Mouse (Mus musculus): ENCODE results near the gene Ttc27.

Ttc27 gene

GRCm38 (mm10) chr17:74753628-74754104 lies 36.1 kb downstream of the Ttc27 start:
- DNase-seq: no peak

- no peak for DNase-seq
Measured at GRCm38 (mm10) chr17:74754369-74755118, 37.0 kb downstream of the Ttc27 start.

DNA sequence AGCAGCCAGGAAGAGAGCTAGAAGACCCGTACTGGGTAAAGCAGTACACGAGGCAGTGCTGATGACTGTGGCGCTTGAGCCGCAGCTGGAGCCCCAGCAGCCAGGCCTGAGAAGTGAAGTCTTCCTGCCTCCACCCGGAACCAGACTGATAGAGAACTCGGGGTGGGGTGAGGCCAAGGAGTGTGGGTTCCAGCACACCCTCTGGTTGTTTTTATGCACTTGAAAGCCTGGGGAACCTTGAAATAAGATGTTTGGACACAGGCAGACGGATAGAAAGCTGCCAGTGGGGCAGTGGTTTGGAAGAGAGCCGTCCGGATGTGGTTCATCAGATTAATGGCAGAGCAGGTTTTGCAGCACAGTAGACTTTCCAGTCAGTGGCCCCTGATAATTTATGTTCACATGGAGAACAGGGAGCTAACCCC lies 51.9 kb downstream of the Ttc27 start:
- DNase-seq: no peak

DNA sequence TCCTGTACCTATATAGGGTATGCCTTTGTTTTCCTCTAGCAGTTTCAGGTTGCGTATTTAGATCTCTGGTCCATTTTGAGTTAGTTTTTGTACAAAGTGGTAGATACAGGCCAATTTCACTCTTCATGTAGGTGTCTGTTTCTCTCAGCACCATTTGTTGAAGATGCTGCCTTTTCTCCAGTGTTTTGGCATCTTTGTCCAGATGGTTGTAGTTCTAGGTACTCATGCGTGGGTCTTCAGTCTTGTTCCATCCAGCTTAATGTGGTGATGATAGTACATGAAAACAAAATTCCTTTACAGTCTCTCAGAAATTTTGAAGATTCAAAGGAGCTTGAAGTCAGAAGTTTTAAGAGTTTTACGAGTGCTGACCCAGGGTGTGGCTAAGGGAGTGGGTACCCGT lies 54.8 kb downstream of the Ttc27 start:
- DNase-seq: no peak

DNA sequence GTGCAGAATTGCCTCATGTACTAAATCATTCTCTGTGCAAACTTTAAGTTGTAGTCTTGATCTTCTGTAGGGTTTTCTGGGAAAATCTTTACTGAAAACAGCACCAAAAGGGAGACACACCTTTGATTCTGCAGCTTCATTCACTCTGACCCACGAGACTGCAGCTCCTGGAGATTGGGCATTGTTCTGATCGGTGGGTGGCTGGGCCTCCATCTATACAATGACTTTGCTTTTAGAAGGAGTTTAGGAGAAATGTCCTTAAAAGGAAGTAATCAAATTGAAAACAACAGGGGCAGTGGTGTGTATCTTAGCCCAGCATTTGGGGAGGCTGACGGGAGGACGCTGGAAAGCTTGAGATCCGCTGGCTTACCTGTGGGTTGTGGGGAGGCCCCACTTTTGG lies 56.0 kb downstream of the Ttc27 start:
- no peak for DNase-seq

GRCm38 (mm10) chr17:74780133-74780532 lies 62.6 kb downstream of the Ttc27 start:
- no peak for DNase-seq

DNA sequence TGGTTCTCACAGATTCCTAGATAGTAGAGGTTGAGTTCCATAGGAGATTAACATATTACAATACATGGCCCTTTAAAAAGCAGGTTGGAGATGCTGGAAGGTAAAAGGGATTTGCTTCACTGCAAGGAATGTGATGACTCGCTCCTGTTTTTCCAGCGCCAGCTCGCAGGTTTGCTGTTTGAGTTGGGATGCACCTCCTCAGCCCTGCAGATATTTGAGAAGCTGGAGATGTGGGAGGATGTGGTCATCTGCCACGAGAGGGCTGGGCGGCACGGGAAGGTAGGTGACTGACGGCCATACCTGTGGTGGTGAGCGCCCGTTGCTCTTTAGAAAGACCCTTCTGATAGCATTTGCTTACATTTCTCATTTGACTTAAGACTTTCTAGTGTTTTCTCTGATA lies 63.1 kb downstream of the Ttc27 start:
- DNase-seq: no peak

DNA sequence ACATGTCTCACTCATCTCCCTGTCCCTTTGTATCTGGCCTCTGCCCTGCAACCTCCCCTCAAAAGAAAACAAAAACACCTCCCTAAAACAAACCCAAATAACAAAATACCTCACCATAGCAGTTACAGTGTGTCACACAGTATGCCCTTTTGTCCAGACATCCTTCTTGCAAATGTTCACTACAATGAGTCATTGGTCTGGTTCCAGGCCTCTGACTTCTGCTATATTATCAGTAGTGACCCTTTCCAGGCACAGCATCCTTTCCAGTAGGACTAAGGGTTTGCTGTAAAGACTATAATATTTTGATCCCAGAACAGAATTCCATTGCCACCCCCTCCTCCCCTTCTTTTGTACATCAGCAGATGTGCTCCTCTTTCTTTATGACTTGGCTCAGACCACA lies 64.4 kb downstream of the Ttc27 start:
- DNase-seq: no peak

- DNase-seq: no peak
Measured at GRCm38 (mm10) chr17:74785586-74785985, 68.1 kb downstream of the Ttc27 start.

GRCm38 (mm10) chr17:74786198-74786734 lies 68.7 kb downstream of the Ttc27 start:
- DNase-seq: no peak

DNA sequence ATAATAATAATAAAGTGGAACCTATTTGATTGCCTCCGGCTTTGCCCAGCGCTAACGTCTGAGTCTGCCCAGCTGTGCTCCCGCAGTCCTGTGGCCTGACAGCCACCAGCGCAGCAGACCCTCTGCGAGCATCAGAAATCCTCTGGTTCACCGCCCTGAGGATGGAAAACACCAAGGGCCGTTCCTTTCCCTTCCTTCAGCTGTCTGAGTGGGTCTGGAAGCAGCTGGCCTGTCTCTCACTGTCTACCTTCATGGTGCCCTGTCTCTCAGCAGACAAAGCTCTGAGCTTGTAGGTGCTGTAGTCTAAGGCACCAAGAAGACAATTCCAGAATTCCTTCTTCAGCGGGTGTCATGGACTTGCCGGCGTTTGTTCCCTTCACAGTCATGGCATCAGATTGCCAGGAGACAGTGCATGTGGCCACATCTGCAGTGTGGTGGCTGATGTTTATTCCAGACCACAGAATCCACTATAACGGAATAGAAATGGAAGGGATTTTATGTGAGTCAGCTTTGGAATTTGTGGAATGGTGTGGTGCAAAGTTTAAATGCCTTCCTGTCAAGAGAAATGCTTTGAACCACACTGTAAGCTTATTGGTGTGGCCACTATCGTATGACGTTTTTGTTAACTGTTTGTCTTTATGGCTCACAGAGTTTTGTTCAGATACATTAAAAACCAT lies 78.6 kb downstream of the Ttc27 start:
- no peak for DNase-seq

DNA sequence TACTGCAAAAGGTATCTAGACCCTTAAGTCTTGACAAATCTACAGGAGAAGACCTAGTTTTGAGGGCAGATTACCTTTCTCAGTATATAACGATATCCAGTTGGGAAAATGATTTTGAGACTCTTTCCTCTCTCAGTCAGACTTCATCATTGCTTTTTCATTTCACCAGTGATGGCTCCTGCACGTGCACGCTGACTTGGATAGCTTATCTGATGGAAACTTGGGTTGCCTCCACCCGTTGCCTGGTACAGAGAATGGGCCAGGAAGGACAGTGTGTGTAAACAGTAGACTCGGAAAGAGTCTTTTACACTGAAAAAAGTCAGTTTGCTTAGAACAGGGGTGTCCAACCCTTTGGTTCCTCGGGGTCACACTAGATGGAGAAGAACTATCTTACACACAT lies 82.3 kb downstream of the Ttc27 start:
- no peak for DNase-seq

DNA sequence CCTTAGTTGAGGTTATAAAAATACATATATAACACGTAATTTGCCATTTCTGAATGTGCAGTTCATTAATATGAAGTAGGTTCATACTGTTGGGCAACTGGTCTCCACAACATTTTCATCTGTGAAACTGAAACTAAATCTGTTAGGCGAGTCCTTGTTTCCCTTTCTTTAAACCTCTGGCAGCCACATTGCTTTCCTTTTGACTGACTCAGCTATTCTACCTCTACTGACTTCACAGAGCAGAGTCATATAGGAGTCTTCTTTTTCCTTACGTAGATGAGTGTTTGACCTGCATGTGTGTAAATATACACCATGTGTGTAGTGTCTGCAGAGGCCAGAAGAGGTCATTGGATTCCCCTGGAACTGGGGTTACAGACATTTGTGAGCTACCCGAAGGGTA lies 85.2 kb downstream of the Ttc27 start:
- no peak for DNase-seq

DNA sequence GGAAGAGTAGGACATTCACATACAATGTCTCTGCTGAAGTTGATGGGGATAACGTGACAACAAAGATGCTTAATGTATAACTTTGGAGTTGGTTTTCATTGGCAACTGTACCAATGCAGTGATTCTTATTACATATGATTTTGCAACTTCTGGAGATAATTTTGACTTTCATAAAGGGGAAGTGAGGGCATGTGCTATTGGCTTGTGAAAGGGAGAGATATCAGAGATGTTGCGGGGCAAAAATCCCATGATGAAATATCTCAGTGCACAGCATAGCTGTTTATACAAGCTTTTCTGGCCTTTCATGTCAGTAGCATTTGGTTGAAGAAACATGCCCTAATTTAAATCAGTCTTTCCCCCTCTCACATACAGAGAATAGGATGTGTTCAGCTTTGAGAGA lies 86.3 kb downstream of the Ttc27 start:
- no peak for DNase-seq

GRCm38 (mm10) chr17:74804321-74804930 lies 86.9 kb downstream of the Ttc27 start:
- DNase-seq: no peak

DNA sequence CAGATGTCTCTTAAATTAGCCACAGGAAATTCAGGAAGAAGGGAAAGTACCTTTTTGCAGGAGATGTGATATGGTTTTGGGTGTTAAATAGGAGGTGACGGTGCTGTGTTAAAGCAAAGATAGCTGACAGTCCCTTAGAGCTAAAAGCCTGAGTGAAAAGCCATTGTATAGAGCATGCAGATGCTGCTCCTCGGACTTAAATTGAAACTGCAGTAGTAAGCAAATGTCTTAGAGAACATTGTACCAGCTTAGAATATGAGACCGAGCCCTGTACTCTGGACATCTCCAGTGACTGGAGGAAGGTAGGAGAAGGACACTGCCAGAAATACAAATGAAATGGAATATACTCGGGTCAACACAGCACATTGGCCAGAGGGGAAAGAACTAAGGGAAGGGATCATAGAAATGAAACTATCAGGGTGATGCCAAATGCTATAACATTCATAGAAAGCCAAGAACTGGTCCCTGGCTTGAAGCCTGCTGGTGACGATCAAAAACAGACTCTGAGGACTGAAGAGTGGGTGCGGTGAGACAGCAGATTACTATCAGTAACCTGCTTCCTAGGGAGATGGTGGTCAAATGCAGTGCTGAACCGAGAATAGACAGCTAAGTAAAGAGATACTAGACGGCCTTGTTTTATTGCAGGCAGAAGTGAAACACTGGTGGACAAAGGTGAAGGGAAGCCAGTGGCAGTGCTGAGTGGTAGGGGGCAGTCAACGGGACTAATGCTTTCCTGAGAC lies 90.1 kb downstream of the Ttc27 start:
- DNase-seq: no peak

GRCm38 (mm10) chr17:74808330-74808729 lies 90.8 kb downstream of the Ttc27 start:
- DNase-seq: no peak

DNA sequence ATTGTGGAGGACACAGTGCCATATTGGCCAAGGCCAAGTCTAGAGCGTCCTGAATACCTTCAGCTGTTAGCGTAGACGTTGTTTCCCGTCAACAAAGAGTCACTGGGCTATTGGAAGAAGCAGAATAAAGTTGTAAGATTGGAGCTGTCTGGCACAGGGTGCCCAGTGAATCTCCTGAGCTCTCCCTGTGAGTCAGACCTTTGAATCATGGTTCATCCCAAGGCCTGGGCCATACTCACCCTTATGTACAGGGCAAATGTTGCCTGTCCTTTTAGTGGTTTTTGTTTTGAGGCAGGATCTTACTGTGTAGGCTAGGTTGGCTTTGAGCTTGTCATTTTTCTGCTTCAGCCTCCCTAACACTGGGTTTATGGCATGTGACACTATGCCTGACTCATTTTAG lies 91.4 kb downstream of the Ttc27 start:
- DNase-seq: no peak

DNA sequence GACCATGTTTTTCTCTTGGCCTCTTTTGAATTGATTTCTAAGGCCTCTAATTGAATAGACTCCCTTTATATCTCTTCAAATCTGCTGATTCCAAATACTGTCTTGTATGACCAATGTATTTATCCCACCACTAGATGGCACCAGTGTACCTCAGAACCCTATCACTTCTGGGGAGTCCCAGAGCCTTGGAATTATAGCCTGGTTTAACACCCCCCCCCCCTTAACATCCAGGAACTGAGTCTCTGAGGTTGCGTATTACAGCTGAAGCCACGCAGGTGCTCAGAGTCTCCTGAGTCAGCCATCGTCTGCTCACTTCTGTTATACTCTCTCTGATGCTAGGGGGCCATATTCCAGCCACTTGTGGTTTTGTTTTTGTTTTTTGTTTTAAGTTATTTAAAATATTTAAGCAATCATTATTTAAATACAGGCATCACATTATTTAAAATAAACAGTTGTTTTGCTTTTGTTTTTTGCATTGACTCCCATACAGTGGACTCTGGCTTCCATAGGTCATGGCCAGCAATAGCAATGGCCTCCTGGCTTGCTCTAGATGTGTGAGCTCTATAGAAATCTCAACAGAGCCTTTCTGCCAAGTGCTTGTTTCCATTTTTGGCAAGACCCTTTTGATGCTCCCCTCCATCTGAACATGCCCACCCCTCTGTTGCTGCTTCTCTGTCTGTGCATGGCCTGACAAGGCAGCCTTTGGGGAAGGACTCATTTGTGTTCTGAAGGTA lies 93.5 kb downstream of the Ttc27 start:
- peak in 1 of 2 experiments; percentile 39 for DNase-seq

- DNase-seq: no peak
Measured at GRCm38 (mm10) chr17:74819711-74820110, 102.2 kb downstream of the Ttc27 start.

DNA sequence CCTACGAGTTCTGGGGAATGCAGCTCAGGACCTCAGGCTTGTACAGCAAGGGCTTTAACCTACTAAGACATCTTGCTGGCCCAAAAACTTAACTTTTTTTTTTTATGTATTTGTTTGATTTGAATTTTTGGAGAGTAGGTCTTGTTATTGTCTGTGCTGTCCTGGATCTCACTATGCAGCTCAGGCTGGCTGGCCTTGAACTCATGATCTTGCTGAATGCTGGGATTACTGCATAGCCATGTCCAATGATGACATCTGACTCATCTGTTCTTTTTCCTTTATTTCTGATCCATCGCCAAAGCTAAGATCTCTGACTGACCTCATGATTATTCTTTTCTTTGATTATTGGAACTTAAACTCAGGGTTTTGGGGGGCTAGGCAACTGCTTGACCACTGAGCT lies 113.3 kb downstream of the Ttc27 start:
- no peak for DNase-seq

GRCm38 (mm10) chr17:74841721-74842120 lies 124.2 kb downstream of the Ttc27 start:
- no peak for DNase-seq

Data from lung, postnatal 4 days (tissue).